Mouse (Mus musculus): ENCODE data around the gene Mt4. TPM values are rescaled to one million over a fixed set of nuclear protein-coding genes. Genes with fewer than 3 reads are reported as not detected.

Mt4 gene
- polyA plus RNA-seq, 1 experiment from 2014 or later, result not detected

DNA sequence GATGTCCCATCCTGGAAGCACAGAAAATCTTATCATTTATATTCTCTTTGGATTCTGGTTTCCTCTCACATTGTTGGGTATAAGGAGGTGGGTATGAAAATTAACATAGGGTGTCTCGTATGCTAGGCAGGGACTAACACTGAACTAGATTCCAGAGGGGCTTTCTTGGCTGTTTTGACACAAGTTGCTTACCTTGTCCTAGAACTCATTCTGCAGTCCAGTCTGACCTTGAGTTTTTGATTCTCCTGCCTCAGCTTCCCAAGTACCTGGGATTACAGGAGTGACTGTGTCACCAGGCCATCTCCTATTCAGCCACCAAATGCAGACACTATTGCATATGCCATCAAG lies 43.5 kb downstream of the Mt4 start:
- WGBS, result 75% methylated on average over 1 of the region's 1 CpGs
- no peaks in the 10 kb centered on the region for H3K9me3 ChIP-seq (ENCODE audit: control insufficient read depth, low read length)
- H3K4me2 ChIP-seq (ENCODE audit: low read depth), result no peak overlapping the region

DNA sequence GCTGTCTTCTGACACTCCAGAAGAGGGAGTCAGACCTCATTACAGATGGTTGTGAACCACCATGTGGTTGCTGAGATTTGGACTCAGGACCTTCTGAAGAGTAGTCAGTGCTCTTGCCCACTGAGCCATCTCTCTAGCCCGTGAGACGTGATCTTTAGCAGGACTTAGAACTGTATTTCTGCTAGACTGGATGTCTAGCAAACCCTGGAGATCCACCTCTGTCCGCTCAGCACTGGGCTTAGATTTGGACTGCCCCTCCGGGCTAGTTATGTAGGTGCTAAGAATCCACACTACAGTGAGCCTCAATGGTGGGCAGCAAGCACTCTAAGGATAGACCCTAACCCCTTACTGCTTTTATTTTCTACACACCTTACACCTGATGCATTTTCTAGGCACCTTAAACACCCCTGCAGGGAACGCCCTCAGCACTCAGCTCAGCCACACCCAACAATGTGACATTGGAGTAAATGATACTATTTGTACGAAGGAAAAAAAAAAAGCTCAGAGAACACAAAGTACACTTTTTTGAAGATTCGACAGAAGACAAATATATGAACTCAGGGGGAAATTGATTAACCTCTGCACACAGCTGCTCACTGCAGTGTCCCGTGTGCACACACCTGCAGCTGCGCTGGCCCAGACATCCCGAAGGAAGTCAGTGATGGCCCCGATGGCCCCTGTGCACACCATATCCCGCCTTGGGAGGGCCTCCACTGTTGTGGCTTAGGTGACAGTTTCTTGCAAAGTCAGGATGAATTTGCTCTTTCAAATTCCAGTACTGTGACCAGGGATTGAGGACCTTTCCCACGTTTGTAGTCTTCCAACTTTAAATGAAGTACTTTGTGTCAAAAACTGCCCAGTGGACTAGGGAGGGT lies 45.3 kb downstream of the Mt4 start:
- no peak overlapping the region for H3K27ac ChIP-seq (ENCODE audit: low read depth, low read length)
- ATAC-seq (ENCODE audit: insufficient read depth, low FRiP score, low TSS enrichment) (no peak), DNase-seq (ENCODE audit: low spot score) (no peak)
- WGBS, result 63% methylated on average over 13 of the region's 13 CpGs
- H3K4me2 ChIP-seq (ENCODE audit: low read depth), result no peak overlapping the region
- no peak overlapping the region for H3K9ac ChIP-seq (ENCODE audit: low read length)
- H3K36me3 ChIP-seq (ENCODE audit: control insufficient read depth, insufficient read depth, low read length), result no peaks in the 10 kb centered on the region
- no peak overlapping the region for H3K4me3 ChIP-seq (ENCODE audit: low read depth, low read length)
- no peaks in the 10 kb centered on the region for H3K9me3 ChIP-seq (ENCODE audit: control insufficient read depth, low read length)
- peaks cover 11% of the 10 kb centered on the region; the same call in 1 of the 2 replicates for H3K4me1 ChIP-seq (ENCODE audit: control insufficient read depth, insufficient read depth, low read length)
- peaks cover 84% of the 10 kb centered on the region for H3K27me3 ChIP-seq (ENCODE audit: control insufficient read depth, insufficient read depth, low read length)

More for the DNA sequence above, 43.5 kb downstream of the Mt4 start:
- Histone ChIP-seq H3K36me3 (ENCODE audit: control insufficient read depth, insufficient read depth, low read length) (no peaks in the 10 kb centered on the region), H3K9ac (ENCODE audit: low read length) (no peak overlapping the region), H3K4me3 (ENCODE audit: low read depth, low read length) (no peak overlapping the region), H3K4me1 (ENCODE audit: control insufficient read depth, insufficient read depth, low read length) (peaks cover 9% of the 10 kb centered on the region; the same call in 1 of the 2 replicates), H3K27me3 (ENCODE audit: control insufficient read depth, insufficient read depth, low read length) (peaks cover 74% of the 10 kb centered on the region), H3K27ac (ENCODE audit: low read depth, low read length) (no peak overlapping the region)
- no peak for DNase-seq (ENCODE audit: low spot score)
- no peak for ATAC-seq (ENCODE audit: insufficient read depth, low FRiP score, low TSS enrichment)

- Histone ChIP-seq H3K4me3 (ENCODE audit: low read depth, low read length) (no peak overlapping the region), H3K9ac (ENCODE audit: low read length) (no peak overlapping the region), H3K9me3 (ENCODE audit: control insufficient read depth, low read length) (no peaks in the 10 kb centered on the region), H3K36me3 (ENCODE audit: control insufficient read depth, insufficient read depth, low read length) (no peaks in the 10 kb centered on the region), H3K27ac (ENCODE audit: low read depth, low read length) (no peak overlapping the region), H3K4me2 (ENCODE audit: low read depth) (peak overlapping the region; percentile 7; the same call in 1 of the 2 replicates), H3K27me3 (ENCODE audit: control insufficient read depth, insufficient read depth, low read length) (peaks cover 81% of the 10 kb centered on the region), H3K4me1 (ENCODE audit: control insufficient read depth, insufficient read depth, low read length) (peaks cover 11% of the 10 kb centered on the region; the same call in 1 of the 2 replicates)
- WGBS, result 0% methylated on average over 16 of the region's 16 CpGs
- ATAC-seq (ENCODE audit: insufficient read depth, low FRiP score, low TSS enrichment) (0 out of 2 replicates have a peak, but pooled peaks have one; percentile 32), DNase-seq (ENCODE audit: low spot score) (peak; percentile 74)
These were observed 46.1 kb downstream of the Mt4 start for GRCm38 (mm10) chr8:94183117-94183516.

DNA sequence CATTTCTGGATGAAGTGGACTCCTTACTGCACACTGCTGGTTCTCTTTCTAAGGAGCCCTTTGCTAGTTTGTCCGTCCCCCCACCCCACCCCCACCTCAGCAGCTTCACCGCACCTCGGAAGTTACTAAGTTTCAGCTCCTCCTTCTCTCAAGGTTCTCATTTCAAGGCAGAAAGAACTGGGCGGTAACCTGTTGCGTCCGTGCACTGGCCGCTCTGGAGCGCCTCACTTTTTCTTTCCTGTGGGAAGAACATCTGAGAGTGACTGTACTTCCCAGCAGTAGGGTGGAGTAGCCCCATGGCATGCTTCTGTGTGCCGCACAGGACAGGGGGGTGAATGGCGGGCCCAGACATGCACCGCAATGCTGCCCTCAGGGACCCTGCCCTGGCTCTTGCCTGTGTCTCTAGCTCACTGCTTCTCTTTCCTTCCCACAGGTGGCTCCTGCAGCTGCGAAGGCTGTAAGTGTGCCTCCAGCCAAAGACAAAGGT lies 47.4 kb downstream of the Mt4 start:
- H3K4me3 ChIP-seq (ENCODE audit: low read depth, low read length), result no peak overlapping the region
- H3K27me3 ChIP-seq (ENCODE audit: control insufficient read depth, insufficient read depth, low read length), result peaks cover 70% of the 10 kb centered on the region
- H3K4me2 ChIP-seq (ENCODE audit: low read depth), result no peak overlapping the region
- no peaks in the 10 kb centered on the region for H3K36me3 ChIP-seq (ENCODE audit: control insufficient read depth, insufficient read depth, low read length)
- no peak overlapping the region for H3K9ac ChIP-seq (ENCODE audit: low read length)
- no peak for DNase-seq (ENCODE audit: low spot score)
- H3K9me3 ChIP-seq (ENCODE audit: control insufficient read depth, low read length), result no peaks in the 10 kb centered on the region
- no peak overlapping the region for H3K27ac ChIP-seq (ENCODE audit: low read depth, low read length)
- 18% methylated on average over 12 of the region's 12 CpGs for WGBS
- H3K4me1 ChIP-seq (ENCODE audit: control insufficient read depth, insufficient read depth, low read length), result peaks cover 5% of the 10 kb centered on the region; the same call in 1 of the 2 replicates
- ATAC-seq (ENCODE audit: insufficient read depth, low FRiP score, low TSS enrichment), result no peak

DNA sequence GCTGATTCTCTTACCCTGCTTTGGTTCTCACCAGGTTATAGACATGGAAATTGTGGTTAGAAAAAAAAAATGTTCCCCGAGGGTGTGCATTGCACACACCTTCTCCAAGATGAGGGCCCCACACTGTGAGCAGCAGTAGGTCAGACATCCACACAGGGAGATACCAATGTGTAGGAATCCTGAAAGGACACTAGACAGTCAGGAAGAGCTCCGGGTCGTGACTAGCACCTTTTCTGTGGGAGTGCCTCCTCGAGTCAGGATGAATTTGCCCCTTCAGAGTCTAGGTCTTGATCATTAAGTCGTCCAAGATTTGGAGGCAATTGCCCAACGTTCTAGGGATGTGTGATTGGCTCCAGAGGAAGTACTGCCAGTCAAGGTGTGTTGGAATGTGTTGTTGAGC lies 48.8 kb downstream of the Mt4 start:
- H3K4me1 ChIP-seq (ENCODE audit: control insufficient read depth, insufficient read depth, low read length), result 0 out of 2 replicates have a peak, but pooled peaks cover 2% of the 10 kb centered on the region
- H3K27me3 ChIP-seq (ENCODE audit: control insufficient read depth, insufficient read depth, low read length), result peaks cover 56% of the 10 kb centered on the region
- no peak overlapping the region for H3K4me2 ChIP-seq (ENCODE audit: low read depth)
- DNase-seq (ENCODE audit: low spot score), result no peak
- no peaks in the 10 kb centered on the region for H3K36me3 ChIP-seq (ENCODE audit: control insufficient read depth, insufficient read depth, low read length)
- H3K4me3 ChIP-seq (ENCODE audit: low read depth, low read length), result no peak overlapping the region
- no peak overlapping the region for H3K27ac ChIP-seq (ENCODE audit: low read depth, low read length)
- no peak for ATAC-seq (ENCODE audit: insufficient read depth, low FRiP score, low TSS enrichment)
- H3K9me3 ChIP-seq (ENCODE audit: control insufficient read depth, low read length), result no peaks in the 10 kb centered on the region
- H3K9ac ChIP-seq (ENCODE audit: low read length), result no peak overlapping the region
- WGBS, result 72% methylated on average over 6 of the region's 6 CpGs

GRCm38 (mm10) chr8:94186542-94186941 lies 49.5 kb downstream of the Mt4 start:
- 0 out of 2 replicates have a peak, but pooled peaks cover 2% of the 10 kb centered on the region for H3K4me1 ChIP-seq (ENCODE audit: control insufficient read depth, insufficient read depth, low read length)
- H3K36me3 ChIP-seq (ENCODE audit: control insufficient read depth, insufficient read depth, low read length), result no peaks in the 10 kb centered on the region
- H3K9me3 ChIP-seq (ENCODE audit: control insufficient read depth, low read length), result no peaks in the 10 kb centered on the region
- 0 out of 2 replicates have a peak, but pooled peaks have one; percentile 29 for ATAC-seq (ENCODE audit: insufficient read depth, low FRiP score, low TSS enrichment)
- H3K27me3 ChIP-seq (ENCODE audit: control insufficient read depth, insufficient read depth, low read length), result peaks cover 55% of the 10 kb centered on the region
- no peak overlapping the region for H3K4me3 ChIP-seq (ENCODE audit: low read depth, low read length)
- no peak overlapping the region for H3K9ac ChIP-seq (ENCODE audit: low read length)
- 3% methylated on average over 17 of the region's 17 CpGs for WGBS
- DNase-seq (ENCODE audit: low spot score), result peak; percentile 60
- no peak overlapping the region for H3K27ac ChIP-seq (ENCODE audit: low read depth, low read length)
- H3K4me2 ChIP-seq (ENCODE audit: low read depth), result peak overlapping the region; percentile 20; the same call in 1 of the 2 replicates

- Histone ChIP-seq H3K9me3 (ENCODE audit: control insufficient read depth, low read length) (no peaks in the 10 kb centered on the region), H3K27me3 (ENCODE audit: control insufficient read depth, insufficient read depth, low read length) (peaks cover 46% of the 10 kb centered on the region), H3K9ac (ENCODE audit: low read length) (peak overlapping the region; percentile 37), H3K4me3 (ENCODE audit: low read depth, low read length) (no peak overlapping the region), H3K27ac (ENCODE audit: low read depth, low read length) (no peak overlapping the region), H3K4me2 (ENCODE audit: low read depth) (no peak overlapping the region), H3K36me3 (ENCODE audit: control insufficient read depth, insufficient read depth, low read length) (no peaks in the 10 kb centered on the region), H3K4me1 (ENCODE audit: control insufficient read depth, insufficient read depth, low read length) (0 out of 2 replicates have a peak, but pooled peaks cover 2% of the 10 kb centered on the region)
- ATAC-seq (ENCODE audit: insufficient read depth, low FRiP score, low TSS enrichment), result 0 out of 2 replicates have a peak, but pooled peaks have one; percentile 35
- 24% methylated on average over 21 of the region's 21 CpGs for WGBS
- DNase-seq (ENCODE audit: low spot score), result peak; percentile 56
These were observed 50.4 kb downstream of the Mt4 start for GRCm38 (mm10) chr8:94187290-94188002.

Data from neural tube, embryonic 11.5 days (tissue).